Mouse (Mus musculus) bone marrow macrophage, adult 2 months (primary cell): Measurements from ENCODE around the gene Ccdc8.

Experiments used
- CTCF ChIP-seq: IDR thresholded peaks from 2 replicates; pipeline ENCODE4 v1.5.1; 2012; ENCODE audit warnings: low read depth, mild to moderate bottlenecking, low read length, moderate library complexity
- POLR2A ChIP-seq: IDR thresholded peaks from 2 replicates; pipeline ENCODE4 v1.6.1; 2012; ENCODE audit warnings: mild to moderate bottlenecking, low read depth, low read length, borderline replicate concordance

- no peak for TF ChIP-seq POLR2A
- no peak for TF ChIP-seq CTCF
Measured at GRCm38 (mm10) chr7:17025896-17026622, 33.6 kb downstream of the Ccdc8 start.
